Mouse (Mus musculus) liver, postnatal 0 days (tissue): ENCODE data around the gene Trpm6.

ENCODE experiments used
- CTCF ChIP-seq: sonication (generic); IDR thresholded peaks from 2 replicates; pipeline ENCODE4 v1.5.1; 2016; ENCODE audit warnings: antibody characterized with exemption, low read depth
- EP300 ChIP-seq: IDR thresholded peaks from 2 replicates; pipeline ENCODE4 v1.6.1; 2016; ENCODE audit warnings: antibody characterized with exemption, low read depth, mild to moderate bottlenecking

DNA sequence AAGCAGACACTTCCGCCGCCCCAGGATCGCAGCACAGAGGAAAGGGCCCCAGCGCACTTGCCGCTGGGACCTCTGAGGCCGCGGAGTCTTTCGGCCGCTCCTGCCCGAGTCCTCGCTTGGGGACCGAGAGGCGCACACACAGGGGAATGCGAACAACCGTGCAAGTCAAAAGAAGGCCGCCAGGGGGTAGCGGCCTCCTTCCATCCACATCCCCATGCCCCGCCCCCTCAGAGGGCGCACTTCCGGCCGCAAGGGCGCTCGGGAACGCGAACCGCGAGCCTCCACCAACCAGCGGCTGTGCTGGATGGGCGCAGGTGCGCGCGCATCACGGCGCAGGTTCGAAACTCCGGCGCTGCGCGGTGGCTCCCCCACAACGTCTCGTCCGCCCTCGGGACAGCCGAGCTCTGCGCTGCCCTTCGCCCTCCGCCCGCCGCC, 36.9 kb upstream of the Trpm6 start, which contains the start of gene D030056L22Rik:
- peak; percentile 92 for TF ChIP-seq CTCF
- peak; percentile 50; the same call in 1 of the 2 replicates for TF ChIP-seq EP300
